Mouse (Mus musculus) heart, postnatal 0 days (tissue): ENCODE measurements around the gene Med13l. TPM values are rescaled to one million over a fixed set of nuclear protein-coding genes. Genes with fewer than 3 reads are reported as not detected.

Source experiments
- ATAC-seq: fragments of 200-750 bp; cut with Nextera tagmentation; 2 replicates; pipeline ENCODE4 v1.8.0; 2017; ENCODE audit warnings: low read depth, moderate number of reproducible peaks, moderate library complexity; ENCODE audit not compliant: insufficient read depth
- DNase-seq: peaks from one replicate; pipeline ENCODE4 v3.0.0-alpha.2; 2016; ENCODE audit warnings: low spot score
- H3K27ac ChIP-seq: fragments of 300-500 bp; sonication (generic); 2 replicates; pipeline ENCODE4 v1.5.1; 2014; ENCODE audit warnings: low read depth, mild to moderate bottlenecking
- H3K27me3 ChIP-seq: fragments of 300-500 bp; sonication (generic); 2 replicates; pipeline ENCODE4 v1.6.1; 2014; ENCODE audit warnings: low read length, mixed read lengths; ENCODE audit not compliant: control insufficient read depth, insufficient read depth
- H3K36me3 ChIP-seq: fragments of 300-500 bp; sonication (generic); replicated peaks from 2 replicates; pipeline ENCODE4 v1.6.1; 2014; ENCODE audit warnings: low read length, mixed read lengths; ENCODE audit not compliant: control insufficient read depth, insufficient read depth
- H3K4me1 ChIP-seq: fragments of 300-500 bp; sonication (generic); 2 replicates; pipeline ENCODE4 v1.6.1; 2014; ENCODE audit warnings: antibody characterized with exemption; ENCODE audit not compliant: control insufficient read depth, insufficient read depth
- H3K4me2 ChIP-seq: fragments of 300-500 bp; sonication (generic); 2 replicates; pipeline ENCODE4 v1.6.1; 2014; ENCODE audit warnings: low read depth, mild to moderate bottlenecking, low read length, moderate library complexity
- H3K4me3 ChIP-seq: fragments of 300-500 bp; sonication (generic); 2 replicates; pipeline ENCODE4 v1.5.1; 2014; ENCODE audit warnings: low read depth, low read length
- H3K9ac ChIP-seq: fragments of 300-500 bp; sonication (generic); replicated peaks from 2 replicates; pipeline ENCODE4 v1.6.1; 2014; ENCODE audit warnings: low read depth, low read length, mixed read lengths
- H3K9me3 ChIP-seq: fragments of 300-500 bp; sonication (generic); replicated peaks from 2 replicates; pipeline ENCODE4 v1.6.1; 2016; ENCODE audit warnings: low read length; ENCODE audit not compliant: control insufficient read depth
- CTCF ChIP-seq: IDR thresholded peaks from 2 replicates; pipeline ENCODE4 v1.5.1; 2016; ENCODE audit warnings: antibody characterized with exemption, control low read depth, low read depth
- EP300 ChIP-seq: IDR thresholded peaks from 2 replicates; pipeline ENCODE4 v1.6.1; 2016; ENCODE audit warnings: antibody characterized with exemption, low read depth
- WGBS: fragments of 180-500 bp; shearing (Covaris S2); extraction: QIAGEN DNeasy Blood & Tissue Kit; methylation state at CpG from one replicate; pipeline ENCODE4 v1.1.7; 2014; 5-methylcytosine and 5-hydroxymethylcytosine counted together
- polyA plus RNA-seq: library from polyadenylated mRNA; unstranded; fragments of >200 nt; fragmentation: Nextera tagmentation; extraction: Ambion mirVana; gene quantifications from 2 replicates; pipeline ENCODE4 v1.2.1, GENCODE M21; 2015
- total RNA-seq: library from RNA; depleted of rRNA; stranded (reverse); fragments of >200 nt; gene quantifications from 2 replicates; pipeline ENCODE4 v1.2.3, GENCODE M21; 2014; ENCODE audit warnings: low replicate concordance

Gene Med13l
- total and polyA plus RNA-seq, 2 experiments from 2014 or later = 5.2 to 11.4 TPM

DNA sequence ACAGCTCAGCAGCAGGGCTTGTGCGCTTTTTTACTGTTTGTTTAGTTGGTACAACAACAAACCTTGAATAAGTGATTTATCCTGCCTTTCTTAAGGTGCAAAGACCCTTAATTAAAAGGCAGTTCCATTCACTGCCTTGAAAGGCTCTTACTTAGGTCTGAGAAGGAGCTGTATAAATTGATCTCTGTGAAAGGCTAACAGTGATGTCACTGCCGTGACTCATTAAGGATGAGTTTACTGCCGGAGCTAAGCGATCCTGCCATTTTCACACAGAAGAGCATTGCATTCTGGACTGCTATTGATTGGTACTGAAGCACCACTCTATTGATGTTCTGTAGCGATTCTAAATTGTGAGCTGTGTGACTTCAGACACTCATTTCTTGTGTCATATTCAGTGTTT is 113.4 kb downstream of the Med13l start:
- Histone ChIP-seq H3K9me3 (no peaks in the 10 kb centered on the region), H3K9ac (no peak overlapping the region), H3K27ac (no peak overlapping the region), H3K27me3 (no peaks in the 10 kb centered on the region), H3K4me1 (peaks cover 46% of the 10 kb centered on the region), H3K4me3 (no peak overlapping the region), H3K36me3 (no peaks in the 10 kb centered on the region; the same call in 1 of the 2 replicates), H3K4me2 (no peak overlapping the region)
- ATAC-seq (no peak), DNase-seq (no peak)
- TF ChIP-seq CTCF = no peak
- no peak for TF ChIP-seq EP300
- WGBS = 53% methylated on average over 5 of the region's 5 CpGs

DNA sequence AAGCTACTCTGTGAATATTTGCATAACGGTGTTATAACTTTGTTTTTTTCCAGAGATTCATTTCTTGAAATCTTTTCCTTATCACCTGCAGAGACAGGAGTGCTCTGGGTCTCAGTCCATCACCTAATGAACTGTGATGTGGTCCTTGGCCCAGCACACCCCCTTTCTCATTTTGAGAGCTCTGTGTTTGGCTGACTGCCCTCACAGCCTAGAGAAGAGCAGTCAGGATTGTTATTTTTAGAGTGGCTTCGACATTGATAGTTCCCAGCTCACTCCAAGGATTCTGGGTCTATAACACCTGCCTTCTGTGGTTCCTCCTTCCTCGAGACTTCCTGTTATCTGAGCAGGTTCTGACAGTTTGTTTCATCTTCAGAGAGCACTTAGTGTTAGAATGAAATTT is 113.8 kb downstream of the Med13l start:
- no peak overlapping the region for H3K4me2 ChIP-seq
- DNase-seq (peak; percentile 63), ATAC-seq (peak; percentile 69)
- H3K27ac ChIP-seq = peak overlapping the region; percentile 61; the same call in 1 of the 2 replicates
- TF ChIP-seq EP300 (no peak), CTCF (no peak)
- H3K27me3 ChIP-seq = no peaks in the 10 kb centered on the region
- H3K9me3 ChIP-seq = no peaks in the 10 kb centered on the region
- no peak overlapping the region for H3K4me3 ChIP-seq
- peaks cover 49% of the 10 kb centered on the region for H3K4me1 ChIP-seq
- no peak overlapping the region for H3K9ac ChIP-seq
- H3K36me3 ChIP-seq = no peaks in the 10 kb centered on the region; the same call in 1 of the 2 replicates
- WGBS = 18% methylated on average over 3 of the region's 3 CpGs

GRCm38 (mm10) chr5:118675697-118676096 is 115.2 kb downstream of the Med13l start:
- Histone ChIP-seq H3K27ac (peak overlapping the region; percentile 61), H3K27me3 (no peaks in the 10 kb centered on the region), H3K4me3 (no peak overlapping the region), H3K9me3 (no peaks in the 10 kb centered on the region), H3K9ac (no peak overlapping the region), H3K4me2 (peak overlapping the region; percentile 25; the same call in 1 of the 2 replicates), H3K36me3 (no peaks in the 10 kb centered on the region; the same call in 1 of the 2 replicates), H3K4me1 (peaks cover 61% of the 10 kb centered on the region)
- peak; percentile 70 for DNase-seq
- WGBS = 7% methylated on average over 3 of the region's 3 CpGs
- ATAC-seq = no peak
- TF ChIP-seq EP300 = no peak
- no peak for TF ChIP-seq CTCF

DNA sequence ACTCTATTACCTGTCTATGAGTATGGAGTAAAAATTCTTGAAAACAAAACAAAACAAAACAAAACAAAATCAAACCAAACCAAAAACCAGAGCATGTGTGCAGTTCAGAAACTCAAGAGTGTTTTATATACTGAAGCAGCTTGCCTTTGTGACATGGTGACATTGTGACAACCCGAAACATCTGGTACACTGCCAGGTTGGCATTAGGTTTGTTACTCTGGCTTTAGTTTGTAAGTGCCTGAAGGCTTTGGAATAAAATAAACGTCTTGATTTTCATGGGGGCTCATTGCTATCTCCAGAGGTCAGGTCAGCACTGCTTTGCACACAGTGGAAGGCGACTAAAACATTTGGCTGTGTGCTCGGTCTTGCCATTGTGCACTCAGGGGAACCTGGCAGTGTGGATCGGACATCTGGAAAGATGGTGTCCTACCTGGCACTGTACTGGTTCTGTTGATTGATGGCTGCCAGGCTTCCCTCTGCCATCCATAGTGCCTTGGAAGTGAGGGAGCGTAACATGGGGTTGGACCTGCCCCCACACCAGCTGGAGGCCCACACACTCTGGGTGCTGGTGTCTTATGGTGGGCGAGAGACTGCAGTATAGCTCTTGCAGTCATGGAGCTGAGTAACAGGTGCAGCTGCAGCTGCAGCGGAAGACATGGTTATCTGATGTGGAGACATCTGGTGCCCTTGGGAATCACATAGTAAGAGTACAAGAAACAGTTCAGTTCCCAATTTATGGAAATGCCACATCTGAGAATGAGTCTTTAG is 115.9 kb downstream of the Med13l start:
- DNase-seq (peak; percentile 27), ATAC-seq (no peak)
- WGBS = 44% methylated on average over 8 of the region's 8 CpGs
- Histone ChIP-seq H3K4me1 (peaks cover 65% of the 10 kb centered on the region), H3K27me3 (no peaks in the 10 kb centered on the region), H3K4me2 (0 out of 2 replicates have a peak overlapping the region, but pooled peaks have one; percentile 7), H3K27ac (peak overlapping the region; percentile 61), H3K4me3 (no peak overlapping the region), H3K9me3 (no peaks in the 10 kb centered on the region), H3K9ac (no peak overlapping the region), H3K36me3 (no peaks in the 10 kb centered on the region; the same call in 1 of the 2 replicates)
- TF ChIP-seq EP300 = no peak
- no peak for TF ChIP-seq CTCF

- H3K9me3 ChIP-seq = no peaks in the 10 kb centered on the region
- DNase-seq (no peak), ATAC-seq (no peak)
- no peak overlapping the region for H3K27ac ChIP-seq
- H3K9ac ChIP-seq = no peak overlapping the region
- TF ChIP-seq EP300 (no peak), CTCF (no peak)
- peaks cover 53% of the 10 kb centered on the region for H3K4me1 ChIP-seq
- H3K4me2 ChIP-seq = no peak overlapping the region
- no peaks in the 10 kb centered on the region for H3K27me3 ChIP-seq
- H3K36me3 ChIP-seq = no peaks in the 10 kb centered on the region
- no peak overlapping the region for H3K4me3 ChIP-seq
- 59% methylated on average over 9 of the region's 9 CpGs for WGBS
Observed at GRCm38 (mm10) chr5:118679283-118679835, 118.9 kb downstream of the Med13l start.

DNA sequence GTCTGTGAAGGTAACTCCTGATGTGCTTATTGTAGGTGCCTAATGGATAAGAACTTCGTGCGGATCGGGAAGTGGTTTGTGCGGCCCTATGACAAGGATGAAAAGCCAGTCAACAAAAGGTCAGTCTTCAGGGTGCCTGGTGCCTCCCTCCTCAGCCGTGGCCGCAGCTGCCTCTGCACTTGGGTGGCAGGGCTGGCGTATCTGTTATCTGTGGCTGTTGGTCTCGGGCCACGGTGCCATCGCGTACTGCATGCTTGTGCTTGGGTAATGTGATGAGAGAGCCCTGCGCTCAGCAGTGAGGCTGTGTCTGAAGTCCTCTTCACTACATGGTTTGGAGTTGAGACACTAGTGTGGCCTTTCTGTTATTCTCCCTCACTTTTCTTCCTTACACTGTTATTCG is 120.4 kb downstream of the Med13l start:
- H3K9me3 ChIP-seq = no peaks in the 10 kb centered on the region
- peaks cover 38% of the 10 kb centered on the region for H3K4me1 ChIP-seq
- H3K36me3 ChIP-seq = no peaks in the 10 kb centered on the region
- H3K9ac ChIP-seq = no peak overlapping the region
- no peak overlapping the region for H3K4me2 ChIP-seq
- TF ChIP-seq EP300 = no peak
- TF ChIP-seq CTCF = no peak
- H3K27ac ChIP-seq = no peak overlapping the region
- no peak overlapping the region for H3K4me3 ChIP-seq
- 47% methylated on average over 13 of the region's 13 CpGs for WGBS
- no peaks in the 10 kb centered on the region for H3K27me3 ChIP-seq
- ATAC-seq (no peak), DNase-seq (no peak)
